9 mouse cellular contexts compared by ENCODE assay signal in genomic region chr6:122268561-122268960, GRCm38 (mm10). TPM values are rescaled to one million over a fixed set of nuclear protein-coding genes. Genes with fewer than 3 reads are reported as not detected.
DNase-seq lines count a peak whose midpoint lies in the region; ATAC-seq lines count a peak whose summit lies in the region.
"Had no signal": no experiment of that assay in that cellular context is flagged by ENCODE, and none has a peak within 500 bp of the region (broad histone marks: within the 10 kb centered on the region; RNA-seq: fewer than 3 reads in every experiment).

No protein-coding gene starts in this region.

- H3K27me3 ChIP-seq in midbrain, embryonic 14.5 days (ENCODE audit: control insufficient read depth, insufficient read depth, low read length) = no peaks in the 10 kb centered on the region
- H3K27me3 ChIP-seq in midbrain, embryonic 16.5 days (ENCODE audit: control insufficient read depth, insufficient read depth, low read depth, low read length) = no peaks in the 10 kb centered on the region
- no peaks in the 10 kb centered on the region for H3K27me3 ChIP-seq in intestine, embryonic 15.5 days (replicated peaks)
- no peaks in the 10 kb centered on the region for H3K27me3 ChIP-seq in neural tube, embryonic 15.5 days (replicated peaks)
- H3K27me3 ChIP-seq: limb, embryonic 15.5 days had no signal

- no peak overlapping the region for H3K4me2 ChIP-seq in midbrain, embryonic 14.5 days (ENCODE audit: low read length)
- no peak overlapping the region for H3K4me2 ChIP-seq in midbrain, embryonic 16.5 days (ENCODE audit: low read length)
- H3K4me2 ChIP-seq in intestine, embryonic 15.5 days (replicated peaks) = no peak overlapping the region
- H3K4me2 ChIP-seq in neural tube, embryonic 15.5 days = no peak overlapping the region
- H3K4me2 ChIP-seq: limb, embryonic 15.5 days had no signal

- H3K4me3 ChIP-seq in midbrain, embryonic 14.5 days (replicated peaks; ENCODE audit: low read depth, low read length) = no peak overlapping the region
- no peak overlapping the region for H3K4me3 ChIP-seq in midbrain, embryonic 16.5 days (ENCODE audit: low read depth, low read length)
- H3K4me3 ChIP-seq in intestine, embryonic 15.5 days (replicated peaks) = no peak overlapping the region
- no peak overlapping the region for H3K4me3 ChIP-seq in neural tube, embryonic 15.5 days (replicated peaks)
- H3K4me3 ChIP-seq: limb, embryonic 15.5 days had no signal

- no peak overlapping the region for H3K9ac ChIP-seq in midbrain, embryonic 14.5 days (replicated peaks; ENCODE audit: low read length)
- H3K9ac ChIP-seq in midbrain, embryonic 16.5 days (ENCODE audit: low read depth, low read length) = no peak overlapping the region
- no peak overlapping the region for H3K9ac ChIP-seq in intestine, embryonic 15.5 days
- no peak overlapping the region for H3K9ac ChIP-seq in neural tube, embryonic 15.5 days (replicated peaks)
- H3K9ac ChIP-seq: limb, embryonic 15.5 days had no signal

- intact Hi-C loops in gastrocnemius, postnatal 36 days (cut with DNase I) = no loop called here
- intact Hi-C loops in left cerebral cortex, postnatal 14 days (cut with DNase I) = no loop called here

- DNase-seq in midbrain, embryonic 14.5 days = peak; percentile 72
- DNase-seq in cerebellum, adult 11-12 months = peak; percentile 90
- DNase-seq in gastrocnemius, postnatal 36 days = peak; percentile 21 to 46
- DNase-seq in left cerebral cortex, postnatal 14 days (ENCODE audit: low spot score in 2 of 2) = peak; percentile 40 to 44
- peak; percentile 85 for DNase-seq in right cerebral cortex, postnatal 4 days

- no peaks in the 10 kb centered on the region for H3K36me3 ChIP-seq in midbrain, embryonic 14.5 days (ENCODE audit: control insufficient read depth, insufficient read depth, low read length)
- no peaks in the 10 kb centered on the region for H3K36me3 ChIP-seq in midbrain, embryonic 16.5 days (ENCODE audit: control insufficient read depth, insufficient read depth, low read length)
- H3K36me3 ChIP-seq in intestine, embryonic 15.5 days = no peaks in the 10 kb centered on the region
- H3K36me3 ChIP-seq in neural tube, embryonic 15.5 days = no peaks in the 10 kb centered on the region
- H3K36me3 ChIP-seq: limb, embryonic 15.5 days had no signal

- no peaks in the 10 kb centered on the region for H3K9me3 ChIP-seq in midbrain, embryonic 14.5 days (ENCODE audit: control insufficient read depth, low read length)
- no peaks in the 10 kb centered on the region for H3K9me3 ChIP-seq in midbrain, embryonic 16.5 days (replicated peaks; ENCODE audit: control insufficient read depth, low read length, poor library complexity, severe bottlenecking)
- H3K9me3 ChIP-seq in intestine, embryonic 15.5 days = no peaks in the 10 kb centered on the region
- no peaks in the 10 kb centered on the region for H3K9me3 ChIP-seq in neural tube, embryonic 15.5 days (replicated peaks)
- H3K9me3 ChIP-seq: limb, embryonic 15.5 days had no signal

- no peak for ATAC-seq in midbrain, embryonic 14.5 days (ENCODE audit: low FRiP score, low TSS enrichment)
- no peak for ATAC-seq in midbrain, embryonic 16.5 days
- no peak for ATAC-seq in intestine, embryonic 15.5 days
- ATAC-seq in neural tube, embryonic 15.5 days (ENCODE audit: low FRiP score) = no peak; the same call in 1 of the 2 replicates

- H3K27ac ChIP-seq in midbrain, embryonic 14.5 days (replicated peaks; ENCODE audit: low read depth, low read length) = no peak overlapping the region
- no peak overlapping the region for H3K27ac ChIP-seq in midbrain, embryonic 16.5 days (ENCODE audit: low read length)
- no peak overlapping the region for H3K27ac ChIP-seq in intestine, embryonic 15.5 days
- no peak overlapping the region for H3K27ac ChIP-seq in neural tube, embryonic 15.5 days (replicated peaks)
- H3K27ac ChIP-seq: limb, embryonic 15.5 days had no signal

- WGBS in midbrain, embryonic 14.5 days = 60% methylated on average over 3 of the region's 3 CpGs
- WGBS in midbrain, embryonic 16.5 days = 48% methylated on average over 3 of the region's 3 CpGs
- 57% methylated on average over 3 of the region's 3 CpGs for WGBS in intestine, embryonic 15.5 days
- whole genome bisulfite sequencing in neural tube, embryonic 15.5 days = 56% methylated on average over 3 of the region's 3 CpGs

- H3K4me1 ChIP-seq in midbrain, embryonic 14.5 days (ENCODE audit: control insufficient read depth, insufficient read depth, low read length) = no peaks in the 10 kb centered on the region
- H3K4me1 ChIP-seq in midbrain, embryonic 16.5 days (ENCODE audit: control insufficient read depth, insufficient read depth, low read length) = no peaks in the 10 kb centered on the region
- no peaks in the 10 kb centered on the region for H3K4me1 ChIP-seq in intestine, embryonic 15.5 days (replicated peaks)
- no peaks in the 10 kb centered on the region for H3K4me1 ChIP-seq in neural tube, embryonic 15.5 days
- H3K4me1 ChIP-seq: limb, embryonic 15.5 days had no signal

RNA-seq across cellular contexts. Expression of gene Klrg1, which starts 14.1 kb away (rescaled TPM):
- polyA plus RNA-seq in midbrain, embryonic 14.5 days (2014; fragmentation: Nextera tagmentation; extraction: Ambion mirVana) = 0.92 and 1.0 TPM in 2 replicates
- polyA plus RNA-seq in midbrain, embryonic 16.5 days (2015; fragmentation: Nextera tagmentation; extraction: Ambion mirVana) = 1.4 and 1.6 TPM in 2 replicates
- not detected for total RNA-seq in gastrocnemius, postnatal 36 days (2021)
- under 1 TPM in 1 of 2 experiments, not detected in 1; 0.32 TPM for total RNA-seq in left cerebral cortex, postnatal 14 days (2021)
- polyA plus RNA-seq in intestine, embryonic 15.5 days (2015; fragmentation: Nextera tagmentation; extraction: Ambion mirVana) = not detected in 2 replicates
- polyA plus RNA-seq in neural tube, embryonic 15.5 days (2015; fragmentation: Nextera tagmentation; extraction: Ambion mirVana) = 0.56 and 0.92 TPM in 2 replicates

RNA-seq across cellular contexts. Expression of gene M6pr, which starts 40.0 kb away (rescaled TPM):
- 40.2 and 60.9 TPM in 2 replicates for polyA plus RNA-seq in midbrain, embryonic 14.5 days (2014; fragmentation: Nextera tagmentation; extraction: Ambion mirVana)
- 50.5 and 54.1 TPM in 2 replicates for polyA plus RNA-seq in midbrain, embryonic 16.5 days (2015; fragmentation: Nextera tagmentation; extraction: Ambion mirVana)
- 10 to 100 TPM; 17.1 to 20.7 TPM for total RNA-seq in gastrocnemius, postnatal 36 days (2021)
- total RNA-seq in left cerebral cortex, postnatal 14 days (2021) = 10 to 100 TPM; 52.8 to 55.1 TPM
- polyA plus RNA-seq in intestine, embryonic 15.5 days (2015; fragmentation: Nextera tagmentation; extraction: Ambion mirVana) = 132 and 134 TPM in 2 replicates
- 52.0 and 68.6 TPM in 2 replicates for polyA plus RNA-seq in neural tube, embryonic 15.5 days (2015; fragmentation: Nextera tagmentation; extraction: Ambion mirVana)

Comparison
In these comparisons a context has a peak if more than half of its experiments do, and no peak if none do; other contexts are left out.
1. DNase-seq: peak in every context shown above with its lines; median percentile 90 in cerebellum, adult 11-12 months; 85 in right cerebral cortex, postnatal 4 days; 72 in midbrain, embryonic 14.5 days; 42 in left cerebral cortex, postnatal 14 days; 34 in gastrocnemius, postnatal 36 days.